Mouse (Mus musculus) cerebellum, postnatal 4 days (tissue): ENCODE measurements around the gene Plcb3.

Source experiments
- DNase-seq, 2 experiments: peaks; one replicate each; pipeline ENCODE4 v3.0.0; 2022; ENCODE audit warnings: low spot score in 2 of 2, mixed read lengths in 1 of 2

Plcb3 gene

DNA sequence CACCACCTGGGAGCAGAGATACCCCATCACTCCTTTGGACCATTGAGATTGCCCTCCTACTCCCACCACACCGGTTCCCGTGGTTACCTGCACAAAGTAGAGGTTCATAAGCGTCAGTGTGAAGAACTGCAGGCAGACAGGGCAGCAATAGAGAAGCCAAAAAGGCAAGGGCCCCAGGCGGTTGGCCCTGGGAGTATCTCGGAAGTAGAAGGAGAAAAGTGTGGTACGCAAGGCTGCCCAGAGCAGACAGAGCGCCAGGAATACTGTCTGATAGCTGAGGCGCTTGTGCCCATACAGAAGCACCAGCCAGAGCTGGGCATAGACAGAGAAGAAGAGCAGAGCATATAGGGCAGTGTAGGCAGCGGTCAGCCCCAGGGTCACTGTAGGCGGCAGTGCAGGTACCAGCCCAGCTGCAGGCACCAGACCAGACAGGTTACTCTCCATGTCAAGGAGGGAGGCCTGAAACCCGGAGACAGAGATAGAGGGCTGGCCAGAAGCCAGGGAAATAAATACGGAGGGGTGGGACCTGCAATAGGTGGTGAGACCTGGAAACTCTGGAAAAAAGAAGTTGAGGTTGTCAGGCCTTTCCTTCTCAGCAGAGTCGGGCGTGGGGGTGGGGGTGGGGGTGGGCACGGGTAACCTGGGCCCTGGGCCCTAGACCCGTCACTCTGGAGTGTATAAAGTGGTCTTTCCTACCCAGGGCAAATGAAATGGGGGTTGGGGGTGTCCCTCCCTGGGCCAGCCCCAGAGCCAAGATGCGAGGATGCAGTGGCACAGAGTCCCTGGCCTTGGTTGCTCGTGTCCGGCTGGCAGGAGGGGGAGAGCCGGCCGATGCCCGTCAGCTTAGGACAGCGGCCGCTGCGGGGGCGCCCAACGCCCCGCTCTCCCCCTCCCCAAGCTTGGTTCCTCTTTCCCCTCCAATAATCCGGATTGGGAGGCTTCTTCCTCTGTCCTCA, 35.6 kb downstream of the Plcb3 start:
- no peak for DNase-seq

DNA sequence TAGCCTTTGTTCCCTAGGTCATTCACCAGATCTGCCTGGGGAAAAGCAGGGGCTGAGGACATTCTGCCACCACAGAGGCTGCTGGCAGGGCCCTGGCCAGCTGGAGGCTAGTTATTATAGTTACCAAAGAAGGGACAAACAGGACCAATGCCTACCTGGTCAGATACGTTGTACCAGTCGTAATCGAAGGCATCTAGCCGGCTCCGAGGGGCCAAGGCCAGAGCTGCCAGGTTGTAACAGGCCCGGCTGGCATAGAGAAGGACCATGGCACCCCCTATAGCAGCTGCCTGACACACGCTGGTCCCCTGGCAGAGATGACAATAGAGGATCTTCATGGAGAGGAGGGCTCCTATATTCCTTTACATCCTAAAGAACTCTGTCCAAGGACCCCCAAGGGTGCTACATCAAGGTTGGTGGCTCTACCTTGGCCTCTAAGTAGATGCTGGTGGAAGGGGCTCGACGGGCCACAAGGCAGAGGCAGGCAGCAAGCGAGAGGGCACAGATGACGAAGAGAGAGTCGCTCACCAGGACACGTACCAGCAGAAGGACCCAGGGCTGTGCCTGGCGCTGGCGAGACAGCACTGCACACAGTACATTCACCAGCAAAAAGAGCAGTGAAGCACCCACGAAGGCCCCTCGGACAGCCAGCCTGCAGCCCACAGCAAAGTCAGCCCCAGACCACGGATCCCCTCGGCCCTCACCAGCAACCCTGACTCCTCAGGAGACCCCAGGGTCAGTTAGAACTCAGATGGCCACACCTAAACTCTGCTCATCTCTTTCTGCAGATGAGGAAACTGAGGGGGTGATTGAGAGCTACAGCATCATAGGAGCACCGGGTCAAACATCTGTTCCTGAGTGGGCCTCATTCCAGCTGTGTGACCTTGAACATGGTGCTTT, 36.9 kb downstream of the Plcb3 start:
- DNase-seq: no peak

- DNase-seq: no peak
Observed at GRCm38 (mm10) chr19:6937541-6938465, 38.5 kb downstream of the Plcb3 start.

- no peak for DNase-seq
Observed at GRCm38 (mm10) chr19:6936299-6936698, 40.0 kb downstream of the Plcb3 start.

GRCm38 (mm10) chr19:6934195-6934977, 41.9 kb downstream of the Plcb3 start, which contains the start of gene Kcnk4:
Kcnk4 (minus strand) TSS chr19:6934515.
- DNase-seq: no peak

DNA sequence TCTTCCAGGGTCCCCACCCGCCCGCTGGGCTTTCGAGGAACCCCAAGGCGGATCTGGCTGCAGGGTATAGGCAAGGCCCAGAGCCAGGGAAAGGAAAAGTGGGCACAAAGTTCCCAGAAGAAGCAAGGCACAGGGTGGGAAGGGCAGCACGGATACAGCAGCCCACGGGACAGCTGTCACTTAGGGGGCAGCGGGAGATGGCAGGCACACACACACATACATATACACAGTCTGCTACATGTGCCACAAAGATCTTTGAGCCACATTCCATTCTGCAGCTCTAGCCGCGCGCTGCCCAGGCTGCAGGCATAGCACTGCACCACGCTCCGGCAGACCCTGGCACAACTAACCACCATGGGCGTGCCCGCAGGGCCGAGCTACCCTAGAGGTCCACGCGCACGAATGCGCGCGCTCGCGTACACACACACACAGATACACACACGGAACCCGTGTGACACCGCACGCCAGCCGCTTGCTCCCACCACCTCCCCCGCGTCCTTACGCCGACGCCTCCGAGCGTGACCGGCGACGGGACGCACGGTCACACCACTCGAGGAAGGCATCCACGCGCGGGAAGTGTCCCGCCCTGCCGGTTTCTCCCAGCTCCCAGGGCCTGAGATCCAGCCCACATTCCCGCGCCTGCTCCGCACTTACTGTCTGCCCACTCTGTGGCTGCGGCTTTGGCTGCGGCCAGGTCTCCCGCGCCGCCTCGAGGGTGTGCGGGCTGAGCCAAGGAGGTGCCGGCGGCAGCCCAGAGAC, 42.7 kb downstream of the Plcb3 start:
- DNase-seq: no peak

- DNase-seq: no peak
Observed at GRCm38 (mm10) chr19:6933102-6933435, 43.2 kb downstream of the Plcb3 start.

DNA sequence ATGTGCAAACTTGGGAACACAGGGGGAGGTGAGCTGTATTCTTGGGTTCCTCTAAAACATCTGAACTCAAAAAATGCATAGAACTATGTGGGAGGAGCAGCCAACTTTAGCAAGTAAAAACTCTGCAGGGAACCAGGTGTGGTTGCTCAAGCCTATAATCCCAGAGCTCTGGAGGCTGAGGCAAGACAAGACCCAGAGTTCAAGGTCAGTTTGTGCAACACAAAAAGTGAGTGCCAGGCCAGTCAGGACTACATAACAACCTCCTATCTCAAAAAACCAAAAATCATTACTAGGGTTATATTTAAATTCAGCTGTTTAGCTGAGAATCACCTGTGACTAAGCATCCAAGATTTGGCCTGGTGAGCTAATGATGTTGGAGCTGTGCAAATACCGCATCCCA, 44.3 kb downstream of the Plcb3 start:
- no peak for DNase-seq

DNA sequence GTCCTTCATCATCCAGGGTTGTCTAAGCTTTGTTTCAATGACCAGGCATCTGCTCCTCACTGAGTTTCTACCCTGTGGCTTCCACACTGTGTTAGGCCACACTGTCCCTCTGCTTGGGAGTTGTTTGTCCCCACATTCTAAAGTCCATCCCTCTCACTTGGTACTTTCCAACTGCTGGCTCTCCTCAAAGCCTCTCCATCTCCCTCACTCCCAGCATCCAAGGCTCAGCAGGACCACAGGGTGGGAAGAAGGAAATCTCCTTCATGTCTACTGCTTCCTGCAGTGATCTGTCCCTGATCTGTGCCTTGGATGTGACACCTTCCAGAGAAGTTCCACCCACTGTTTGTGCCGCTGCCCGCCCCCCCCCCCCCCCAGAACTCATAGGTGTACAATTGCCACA, 45.3 kb downstream of the Plcb3 start:
- DNase-seq: no peak

DNA sequence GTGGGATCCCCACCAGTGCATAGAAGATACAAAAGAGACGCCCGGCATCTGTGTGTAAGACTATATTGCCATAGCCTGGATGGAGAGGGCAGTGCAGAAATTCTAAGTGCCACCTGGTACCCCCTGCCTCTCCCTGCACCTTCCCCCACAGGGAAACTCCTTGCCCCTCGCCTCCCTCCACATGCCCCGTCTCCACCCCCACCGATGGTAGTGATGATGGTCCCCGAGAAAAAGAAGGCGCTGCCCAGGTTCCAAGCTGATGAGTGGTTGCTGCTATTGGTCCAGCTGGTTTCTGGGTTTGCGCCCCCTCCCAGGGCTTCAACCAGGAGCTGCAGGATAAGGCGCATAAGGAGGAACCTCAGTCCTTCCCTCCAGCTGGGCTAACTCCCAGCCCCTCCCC, 48.2 kb downstream of the Plcb3 start:
- DNase-seq: no peak

- DNase-seq: no peak
Observed at GRCm38 (mm10) chr19:6926559-6927255, 49.6 kb downstream of the Plcb3 start.

DNA sequence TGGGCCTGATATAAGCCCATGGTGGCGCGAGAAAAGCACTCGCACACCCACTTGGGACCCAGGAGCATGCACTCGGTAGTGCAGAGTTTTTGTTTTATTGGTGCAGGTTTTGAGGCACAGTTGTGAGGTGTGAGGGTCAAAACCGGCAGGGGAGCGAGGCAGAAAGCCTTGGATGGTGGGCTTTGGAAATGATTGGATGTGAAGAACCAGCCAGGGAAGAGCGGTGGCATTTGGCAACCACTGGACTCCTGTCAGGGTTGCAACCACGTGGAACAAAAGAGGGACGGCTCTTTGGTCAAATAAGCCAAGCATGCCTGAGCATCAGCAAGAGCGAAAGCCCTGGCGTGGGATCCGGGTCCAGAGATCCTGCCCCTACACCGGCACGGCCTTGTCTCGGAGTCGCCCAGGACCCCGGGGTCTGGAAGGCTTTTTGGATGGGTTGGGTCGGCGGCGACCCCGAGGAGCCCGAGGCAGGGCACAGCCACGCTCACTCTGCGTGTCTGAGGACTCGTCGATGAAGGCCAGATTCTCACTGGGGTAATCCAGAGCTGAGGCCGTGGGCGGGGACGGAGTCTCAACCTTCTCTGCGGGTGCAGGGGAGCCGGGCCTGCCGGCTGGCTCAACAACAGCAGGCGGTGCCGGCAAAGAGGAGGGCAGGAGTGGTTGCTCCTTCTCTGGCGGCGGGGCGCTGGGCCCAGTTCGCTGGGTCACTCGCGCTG, 50.5 kb downstream of the Plcb3 start:
- no peak for DNase-seq

GRCm38 (mm10) chr19:6925307-6925573, 51.0 kb downstream of the Plcb3 start, which contains the start of gene Catsperz:
Catsperz (minus strand) TSS chr19:6925380.
- DNase-seq: no peak

DNA sequence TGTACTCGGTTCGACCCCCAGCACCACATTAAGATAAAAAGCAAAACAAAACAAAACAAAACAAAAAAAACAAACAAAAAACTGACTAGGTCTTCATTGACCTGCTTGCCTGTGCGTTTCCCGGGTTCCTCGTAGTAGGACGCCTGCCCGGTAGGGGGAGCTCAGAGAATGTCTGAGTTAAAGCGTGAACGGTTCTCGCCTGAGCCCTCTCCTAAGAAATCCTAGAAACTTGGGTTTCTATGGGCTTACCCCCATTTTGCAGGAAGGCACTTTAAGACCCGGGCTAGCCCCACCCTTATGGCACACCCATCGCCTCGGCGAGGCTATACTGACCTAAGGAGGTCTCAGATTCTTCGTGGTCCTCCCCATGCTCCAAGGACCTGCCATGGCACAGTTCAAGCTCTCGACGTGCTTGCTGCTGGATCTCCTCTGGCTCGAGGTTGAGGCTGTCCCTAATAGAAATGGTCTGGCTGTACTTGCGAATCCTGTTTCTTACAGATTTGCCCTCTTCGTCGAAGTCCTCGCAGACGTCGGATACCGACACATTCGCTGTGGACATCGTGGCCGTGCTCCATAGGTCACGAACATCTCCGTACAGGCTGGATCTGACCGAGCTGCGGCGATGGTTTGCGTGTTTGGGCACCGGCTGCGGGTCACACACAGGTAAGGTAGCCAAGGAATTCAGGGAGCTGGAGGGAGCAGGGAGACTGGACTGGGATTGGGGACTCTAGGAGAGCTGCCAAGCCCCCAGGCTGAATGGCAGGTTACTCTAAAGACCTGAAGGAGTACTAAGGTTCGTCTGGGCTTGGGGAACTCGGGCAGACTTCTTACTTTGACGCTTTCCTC, 51.6 kb downstream of the Plcb3 start:
- DNase-seq: peak; percentile 81 to 84

GRCm38 (mm10) chr19:6922901-6923735, 53.2 kb downstream of the Plcb3 start:
- DNase-seq: no peak

DNA sequence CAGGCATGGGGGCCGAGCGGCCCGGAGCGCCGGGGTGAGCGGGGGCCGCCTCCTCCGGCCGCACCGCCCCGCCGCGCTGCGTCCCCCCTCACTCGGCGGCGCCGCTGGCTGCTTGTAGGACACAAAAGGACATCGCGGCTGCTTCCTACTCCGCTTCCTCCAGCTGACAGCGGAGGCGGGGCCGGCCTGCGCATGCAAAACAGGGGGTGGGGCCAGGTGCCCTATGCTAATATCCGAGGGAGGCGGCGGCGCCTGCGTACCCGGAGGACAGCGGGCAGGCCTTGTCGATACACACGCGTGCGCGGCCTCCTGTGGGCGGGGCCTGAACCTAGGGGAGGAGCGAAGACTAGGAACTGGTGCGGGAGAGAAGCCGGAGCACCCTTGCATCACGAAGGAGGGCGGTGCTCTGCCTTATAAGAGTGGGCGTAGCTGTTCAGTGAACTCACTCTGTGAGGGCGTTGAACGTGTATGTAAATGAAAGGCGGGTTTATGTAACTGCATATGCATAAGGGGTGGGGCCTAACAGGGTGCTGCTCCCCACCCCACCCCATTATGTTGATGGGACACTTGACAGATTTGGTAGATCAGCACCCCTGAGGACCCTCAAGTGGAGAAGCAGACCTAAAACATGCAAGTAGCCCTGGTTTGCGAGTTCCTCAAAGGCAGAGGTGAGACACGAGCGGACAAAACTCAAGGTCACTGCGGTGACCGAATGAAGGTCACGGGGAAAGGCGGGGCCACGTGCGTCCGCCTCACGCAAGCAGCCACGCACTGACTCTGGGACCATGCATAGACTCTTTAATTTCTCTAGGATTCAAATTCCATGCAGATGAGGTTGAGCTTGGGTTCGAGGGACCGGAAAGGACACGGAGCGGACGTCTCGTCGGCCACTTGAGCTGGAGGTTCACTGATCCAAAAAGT, 54.4 kb downstream of the Plcb3 start, which contains the start of gene Esrra:
Gene Esrra (minus strand): TSS at position 167 of the 921 bp plus-strand sequence.
- peak; percentile 97 to 98 for DNase-seq
